Mouse (Mus musculus): ENCODE measurements around the gene Gm15114. TPM values are rescaled to one million over a fixed set of nuclear protein-coding genes. Genes with fewer than 3 reads are reported as not detected.
"Not testable (repeated sequence)": the region's sequence is repeated elsewhere in the genome, so short reads cannot be mapped to it uniquely, and the experiment has no call there.

The Gm15114 gene
- polyA plus RNA-seq (2012) = not detected in 2 replicates

DNA sequence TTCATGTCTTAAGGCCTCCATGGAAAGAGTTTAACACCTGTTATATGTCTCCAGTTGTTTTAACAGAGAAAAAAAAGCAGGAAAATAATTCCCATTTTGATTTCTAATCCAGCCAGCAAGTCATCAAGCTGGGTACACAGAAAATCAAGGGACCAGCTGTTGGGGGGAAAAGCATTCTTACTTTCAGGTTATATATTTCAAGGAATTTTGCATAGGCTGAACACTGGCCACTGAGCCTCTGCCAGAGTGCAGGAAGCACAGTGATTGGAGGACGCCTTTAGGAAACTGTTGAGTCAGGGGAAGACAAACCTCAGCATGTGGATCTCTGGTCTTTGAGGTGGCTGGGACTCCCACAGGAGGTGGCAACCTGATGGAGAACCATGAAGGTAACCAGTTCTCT lies at the start of gene Gm15114:
Gene Gm15114, plus strand, starts transcription at position 301 of the 400 bp plus-strand sequence.
- H3K9me3 ChIP-seq (ENCODE audit: control insufficient read depth, low read length); H3K4me1 ChIP-seq (ENCODE audit: control insufficient read depth); H3K36me3 ChIP-seq (ENCODE audit: control insufficient read depth); H3K27me3 ChIP-seq (ENCODE audit: control insufficient read depth); H3K4me3 ChIP-seq (replicated peaks): not testable (repeated sequence)

Other genes with a start within 250 kb of the Gm15114 start
- gene Gm8334, start 126.2 kb downstream of the Gm15114 start, polyA plus RNA-seq (2012) = not detected in 2 replicates
- not detected in 2 replicates for gene Gm15127, start 174.6 kb downstream of the Gm15114 start, polyA plus RNA-seq (2012)